Mouse (Mus musculus) spleen, adult 2 months (tissue): Measurements from ENCODE around the gene Slc25a26.

Experiments used
- CTCF ChIP-seq: fragments of 200-500 bp; IDR thresholded peaks from 2 replicates; pipeline ENCODE4 v1.5.1; 2011; ENCODE audit warnings: mild to moderate bottlenecking, inconsistent platforms; ENCODE audit not compliant: insufficient read depth, insufficient read length, insufficient replicate concordance; ENCODE audit errors: extremely low read depth
- POLR2A ChIP-seq: fragments of 200-500 bp; IDR thresholded peaks from 2 replicates; pipeline ENCODE4 v1.6.1; 2011; ENCODE audit warnings: low read depth, low read length, inconsistent platforms

GRCm38 (mm10) chr6:94599016-94599415 is 98.9 kb downstream of the Slc25a26 start:
- no peak for TF ChIP-seq CTCF
- TF ChIP-seq POLR2A, result no peak
